Mouse (Mus musculus): ENCODE data around the gene Srgap1.
A peak's percentile ranks its signal among the peaks of the same experiment; 100 is the strongest.

Gene Srgap1

DNA sequence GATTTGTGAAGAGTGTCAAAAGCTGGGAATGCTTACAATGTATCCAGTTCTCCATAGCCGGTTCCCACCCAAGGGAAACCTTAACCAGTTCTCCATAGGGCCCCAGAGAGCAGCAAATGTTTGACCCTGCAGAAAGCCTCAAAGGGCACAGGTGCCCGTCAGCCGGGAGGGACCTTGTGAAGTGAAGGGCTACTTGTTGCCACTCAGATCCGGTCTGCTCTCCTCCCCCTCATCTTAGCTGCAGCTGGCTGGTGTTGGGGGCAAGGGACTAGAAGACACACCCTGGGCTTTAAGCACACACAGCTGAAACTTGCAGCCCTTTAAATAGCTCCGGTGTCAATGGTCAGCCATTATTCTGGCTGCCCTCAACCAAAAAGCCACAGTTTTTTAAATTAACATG is 30.1 kb downstream of the Srgap1 start:
- no peak for DNase-seq (ENCODE audit: low spot score)

DNA sequence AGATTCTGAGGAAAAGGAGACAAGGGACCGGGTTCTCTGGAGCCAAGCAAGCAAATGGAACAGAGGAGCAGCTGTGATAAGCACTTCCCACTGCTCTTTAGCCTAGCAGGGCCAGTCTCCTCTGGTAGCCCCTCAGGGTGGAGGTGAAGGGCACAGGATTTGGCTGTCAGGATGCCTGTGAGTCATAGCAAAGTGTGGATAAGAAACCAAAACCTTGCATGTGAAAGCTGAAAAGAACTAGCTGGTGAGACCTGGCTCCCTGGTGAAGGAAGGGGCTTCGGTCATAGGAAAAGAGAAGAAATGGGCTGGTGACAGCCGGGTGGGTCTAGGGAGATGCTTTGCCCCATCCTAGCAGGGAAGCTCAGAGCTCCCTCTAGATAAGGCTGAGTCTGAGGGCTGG is 30.5 kb downstream of the Srgap1 start:
- no peak for DNase-seq (ENCODE audit: low spot score)

DNA sequence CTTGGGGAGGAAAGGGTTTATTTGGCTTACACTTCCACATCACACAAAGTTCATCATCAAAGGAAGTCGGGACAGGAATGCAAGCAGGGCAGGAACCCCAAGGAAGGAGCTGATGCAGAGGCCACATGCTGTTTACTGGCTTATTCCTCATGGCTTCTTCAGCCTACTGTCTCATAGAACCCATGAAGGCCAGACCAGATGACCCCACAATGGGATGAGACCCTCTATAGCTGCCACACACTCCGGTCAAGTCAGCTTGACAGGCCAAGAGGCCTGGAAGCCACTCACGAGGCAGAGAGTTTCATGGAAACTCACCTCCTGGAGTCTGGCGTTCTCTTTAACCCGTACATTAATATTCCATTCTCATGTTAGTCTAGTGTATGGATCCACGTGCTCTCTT is 34.8 kb downstream of the Srgap1 start:
- DNase-seq (ENCODE audit: low spot score): no peak

DNA sequence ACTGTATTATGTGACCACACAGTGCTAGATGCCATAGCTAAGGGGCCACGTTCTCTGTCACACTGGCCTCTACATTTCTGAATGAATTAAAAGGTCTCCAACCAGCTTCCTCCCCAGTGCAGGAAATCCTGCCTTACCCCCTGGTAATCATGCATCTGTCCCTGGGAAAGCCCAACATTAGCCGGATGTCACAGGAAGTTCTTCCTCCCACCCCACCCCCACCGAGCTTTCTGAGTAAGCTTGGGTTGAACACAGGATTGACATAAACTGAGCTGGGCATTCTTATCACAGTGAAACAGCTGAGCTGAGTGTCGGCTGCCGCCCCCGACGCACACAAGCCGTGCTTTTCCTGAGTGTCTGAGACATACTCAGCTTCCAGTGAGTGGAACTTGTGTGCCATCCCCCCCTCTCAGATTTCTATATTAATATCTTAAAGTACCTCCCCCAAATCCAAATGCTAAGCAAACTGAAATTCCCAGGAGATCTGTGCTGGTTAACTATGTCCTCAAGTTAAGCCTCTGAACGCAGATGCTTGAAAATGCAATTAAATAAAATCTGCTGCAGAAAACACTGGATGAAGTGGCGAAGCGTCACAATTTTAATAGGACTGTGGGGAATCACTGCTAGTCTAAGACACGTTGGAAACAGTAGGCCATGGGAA is 38.3 kb downstream of the Srgap1 start:
- DNase-seq (ENCODE audit: low spot score): no peak

DNA sequence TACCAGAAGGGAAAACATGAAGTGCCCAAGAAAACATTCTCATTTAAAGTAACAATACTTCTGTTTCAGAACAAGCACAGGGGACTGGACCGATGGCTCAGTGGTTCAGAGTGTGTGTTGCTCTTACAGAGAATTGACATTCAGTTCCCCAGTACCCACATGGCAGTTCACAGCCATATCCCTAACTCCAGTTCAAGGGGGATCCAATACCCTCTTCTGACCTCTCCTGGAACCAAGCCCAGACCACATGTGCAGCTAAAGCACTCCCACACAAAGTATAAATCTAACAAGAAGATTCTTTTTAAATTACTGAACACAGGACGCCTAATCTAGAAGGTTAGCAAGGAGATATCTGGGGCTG is 38.8 kb downstream of the Srgap1 start:
- DNase-seq (ENCODE audit: low spot score): no peak

DNA sequence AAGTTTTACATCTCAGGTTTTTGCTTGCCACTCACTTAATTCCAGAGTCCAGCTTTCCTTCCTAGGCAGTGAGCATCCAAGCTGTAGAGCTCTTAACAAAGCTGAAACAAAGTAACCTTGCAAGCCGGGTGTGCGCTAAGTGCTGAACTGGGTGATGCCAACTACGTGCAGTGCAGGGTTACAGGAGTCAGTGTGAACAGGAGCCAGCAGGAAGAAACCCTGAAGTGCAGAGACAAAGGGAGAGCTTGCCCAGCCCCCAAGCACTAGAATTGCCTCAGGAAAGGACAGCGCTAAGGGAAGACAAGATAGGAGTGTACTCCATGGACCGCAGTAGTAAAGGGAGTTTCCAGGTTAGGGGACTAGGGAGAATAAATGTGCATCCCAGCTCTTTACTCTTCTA is 40.5 kb downstream of the Srgap1 start:
- DNase-seq (ENCODE audit: low spot score): no peak

DNA sequence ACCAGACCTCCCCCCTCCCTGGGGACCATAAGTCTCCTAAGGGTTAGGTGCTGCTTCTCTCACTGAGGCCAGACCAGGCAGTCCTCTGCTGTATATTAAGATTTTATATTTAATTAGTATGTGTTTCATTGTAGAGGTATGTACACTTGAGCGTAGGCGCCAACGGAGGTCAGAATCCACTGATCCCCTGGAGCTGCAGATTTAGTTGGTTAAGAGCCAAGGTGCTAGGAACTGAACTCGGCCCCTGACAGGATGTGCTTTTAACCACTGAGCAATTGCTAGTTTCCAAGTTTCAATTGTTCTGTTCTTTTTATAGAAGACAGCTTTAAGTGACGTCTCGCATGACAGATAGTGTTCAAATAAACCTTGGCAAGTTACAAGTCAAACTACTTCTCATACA is 41.0 kb downstream of the Srgap1 start:
- DNase-seq (ENCODE audit: low spot score): no peak

DNA sequence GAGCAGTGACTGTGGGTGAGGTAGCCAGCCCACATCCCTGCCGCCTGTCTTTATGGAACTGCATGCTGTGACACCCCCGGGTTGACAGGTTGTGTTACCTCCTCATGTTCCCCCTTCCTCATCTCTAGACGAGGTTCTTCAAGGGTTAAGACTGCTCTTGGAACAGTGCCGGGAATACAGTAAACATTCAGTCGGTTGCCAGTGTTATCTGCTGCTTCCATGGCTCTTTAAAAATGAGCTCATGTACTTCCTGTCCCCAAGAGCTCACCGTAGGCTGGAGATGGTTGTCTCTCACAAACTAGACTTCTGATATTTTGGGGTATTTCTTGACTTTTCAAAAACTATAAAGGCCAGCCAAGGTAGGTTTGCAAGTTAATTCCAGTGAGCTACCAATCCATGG is 41.6 kb downstream of the Srgap1 start:
- no peak for DNase-seq (ENCODE audit: low spot score)

DNA sequence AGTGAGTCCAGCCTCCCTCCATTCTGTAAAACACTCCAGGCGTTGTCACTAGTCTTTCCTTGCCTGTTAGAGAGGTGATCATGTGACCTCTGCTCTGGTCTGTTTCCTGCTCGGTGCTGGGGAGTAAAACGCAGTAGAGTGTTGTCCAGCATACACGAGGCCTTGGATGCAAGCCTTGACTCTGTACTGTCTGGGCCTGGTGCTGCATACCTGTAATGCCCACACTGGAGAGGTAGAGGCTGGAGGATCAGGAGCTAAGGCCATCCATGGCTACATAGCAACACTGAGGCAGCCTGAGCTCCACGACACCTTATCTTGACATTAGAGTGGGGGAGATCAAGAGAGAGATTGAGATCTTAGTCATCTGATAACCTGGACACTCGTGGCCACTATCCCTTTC is 44.2 kb downstream of the Srgap1 start:
- DNase-seq (ENCODE audit: low spot score): no peak

DNA sequence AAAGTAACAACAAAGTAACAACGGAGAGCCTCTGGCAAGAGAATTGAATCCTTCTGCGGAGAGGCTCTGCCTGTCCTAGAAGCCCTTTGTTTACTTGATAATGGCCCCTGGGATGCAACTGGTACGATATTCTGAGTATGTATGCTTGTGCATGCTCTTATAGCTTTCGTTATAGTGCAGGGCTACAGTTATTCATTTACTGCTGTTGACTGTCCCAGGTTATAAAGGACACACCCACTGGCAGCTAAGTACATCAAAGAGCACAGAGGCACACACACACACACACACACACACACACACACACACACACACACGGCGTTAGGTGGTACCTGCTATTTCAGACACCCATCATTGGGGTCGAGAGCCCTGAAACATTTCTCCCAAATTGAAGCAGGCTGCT is 48.3 kb downstream of the Srgap1 start:
- DNase-seq (ENCODE audit: low spot score): no peak

DNA sequence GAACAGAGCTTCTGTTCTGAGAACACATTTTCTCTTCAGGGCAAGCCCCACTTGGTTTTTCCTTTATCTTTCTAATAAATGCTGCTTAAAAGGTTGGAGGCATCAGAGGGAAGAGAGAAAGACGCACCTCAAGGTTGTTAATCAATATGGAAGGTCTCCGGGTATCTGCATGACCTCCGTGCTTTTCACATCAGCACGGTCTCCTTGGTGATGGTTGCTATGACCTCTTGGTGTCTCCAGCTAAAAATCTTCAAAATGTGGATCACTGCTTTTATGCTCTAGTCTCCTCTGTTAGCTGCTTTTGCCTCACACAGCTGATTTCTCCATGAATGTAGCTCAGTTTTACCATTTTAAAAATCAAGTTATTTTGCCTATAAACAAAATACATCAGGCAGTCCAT is 50.6 kb downstream of the Srgap1 start:
- DNase-seq (ENCODE audit: low spot score): no peak

DNA sequence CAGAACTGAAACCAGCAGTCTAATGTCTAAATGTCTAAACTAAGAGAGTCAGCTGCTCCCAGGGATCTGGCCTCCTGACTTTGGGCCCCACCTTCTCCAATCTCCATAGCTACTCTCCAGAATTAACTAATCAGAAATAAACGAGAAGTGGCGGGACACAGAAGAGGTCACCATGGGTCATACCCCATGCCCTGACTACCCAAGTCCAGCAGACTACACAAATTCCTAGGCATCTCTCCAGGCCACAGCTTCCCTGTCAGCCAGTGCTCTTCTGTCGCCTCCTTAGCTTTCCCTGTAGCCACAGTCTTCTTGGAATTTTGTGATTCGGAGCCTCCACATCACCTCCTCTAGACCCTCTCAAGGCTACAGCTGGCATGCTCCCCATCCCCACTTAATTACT is 51.7 kb downstream of the Srgap1 start:
- DNase-seq (ENCODE audit: low spot score): no peak

DNA sequence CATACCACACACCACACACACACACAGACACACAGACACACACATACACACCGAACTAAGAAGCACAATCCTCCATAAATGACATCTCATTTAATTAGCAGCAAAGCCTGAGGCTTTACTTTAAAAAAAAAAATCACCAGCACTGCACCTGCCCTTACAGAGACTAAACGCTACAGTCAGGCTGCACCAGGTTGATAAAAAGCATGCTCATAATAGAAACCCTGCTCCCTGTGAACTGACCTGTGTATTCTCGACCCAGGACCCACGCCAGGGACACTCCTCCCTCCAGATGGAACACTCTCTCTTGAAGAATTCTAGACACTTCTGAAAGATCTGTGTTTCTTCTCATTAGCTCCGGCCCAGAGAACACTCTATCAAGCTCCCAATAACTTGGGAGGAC is 52.5 kb downstream of the Srgap1 start:
- no peak for DNase-seq (ENCODE audit: low spot score)

DNA sequence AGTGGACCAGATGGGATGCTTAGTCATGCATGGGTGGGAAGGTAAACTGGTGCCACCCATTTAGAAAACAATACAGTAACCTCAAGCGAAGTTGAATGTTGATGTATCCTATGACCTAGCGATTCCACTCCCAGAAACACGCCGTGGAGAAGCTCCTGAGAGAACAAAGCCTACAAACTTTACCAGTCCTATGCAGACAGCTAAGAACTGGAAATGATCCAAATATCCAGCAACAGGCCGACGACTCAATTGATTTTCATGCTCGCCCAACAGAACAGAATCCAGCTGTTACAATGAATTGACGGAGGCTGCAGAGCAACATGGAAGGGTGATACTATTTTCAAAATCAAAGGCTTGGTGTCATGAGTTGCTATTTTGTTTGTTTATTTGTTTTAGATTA is 54.5 kb downstream of the Srgap1 start:
- DNase-seq (ENCODE audit: low spot score): no peak

DNA sequence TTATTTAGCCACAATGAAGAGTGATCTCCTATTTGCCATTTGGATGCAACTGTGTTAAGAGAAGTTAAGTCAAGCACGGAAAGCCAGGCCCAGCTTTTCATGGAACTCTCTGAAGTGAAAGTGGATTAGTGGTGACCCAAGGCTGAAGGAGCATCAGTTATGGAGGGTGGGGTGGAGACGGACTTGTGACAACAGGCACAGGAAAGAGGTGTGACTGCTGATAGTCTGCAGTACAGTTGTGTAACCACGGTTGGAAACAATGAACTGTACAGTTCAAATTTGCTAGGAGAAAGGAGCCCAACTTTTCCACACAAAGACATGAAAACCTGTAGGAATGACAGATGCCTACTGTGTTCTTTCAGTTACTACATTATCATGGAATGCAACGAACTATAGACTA is 60.1 kb downstream of the Srgap1 start:
- DNase-seq (ENCODE audit: low spot score): no peak

DNA sequence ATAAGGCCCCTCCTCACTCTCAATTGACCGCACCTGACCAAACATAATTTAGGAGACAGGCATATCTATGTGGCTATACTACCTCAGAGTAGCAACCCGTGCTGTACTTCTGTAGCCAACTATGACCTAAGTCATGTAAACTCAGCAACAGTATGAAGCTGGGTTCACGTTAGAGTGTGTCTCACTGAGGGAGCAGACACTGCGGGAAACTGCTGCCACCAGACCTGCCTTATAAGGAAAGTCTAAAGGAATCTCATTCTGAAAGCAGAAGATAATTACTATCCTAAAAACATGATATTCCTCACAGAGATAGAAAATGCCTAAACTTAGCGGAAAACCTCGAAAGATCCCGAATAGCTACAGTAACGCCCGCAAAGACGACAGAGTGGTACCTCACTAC is 62.2 kb downstream of the Srgap1 start:
- DNase-seq (ENCODE audit: low spot score): no peak

DNA sequence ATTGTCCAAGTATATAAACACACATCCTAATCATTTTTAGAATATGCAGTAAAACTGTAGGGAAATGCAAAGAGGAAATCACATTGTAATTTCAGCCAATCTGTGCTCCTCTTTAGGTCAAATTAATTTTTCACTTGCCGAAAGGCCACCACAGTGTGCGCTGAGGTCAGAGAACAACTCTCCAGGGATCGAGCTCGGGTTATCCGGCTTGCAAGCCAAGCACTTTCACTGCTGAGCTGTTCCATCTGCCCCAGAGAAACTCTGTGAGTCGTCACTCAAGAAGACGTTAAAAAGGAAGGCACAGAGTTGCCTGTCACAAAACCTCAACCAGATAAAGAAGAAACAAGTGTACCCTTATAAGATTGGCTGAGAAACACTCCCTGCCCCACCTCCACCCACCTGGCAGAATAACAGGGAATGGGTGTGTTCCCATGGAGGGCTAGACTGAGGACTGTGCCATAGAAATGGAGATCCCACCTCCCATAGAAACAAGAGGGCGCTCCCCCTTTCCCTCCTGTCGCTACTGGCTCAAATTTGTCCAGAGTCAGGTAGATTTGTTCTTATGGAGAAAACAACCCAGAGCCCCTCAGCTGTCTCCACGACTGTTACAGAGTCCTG is 63.0 kb downstream of the Srgap1 start:
- no peak for DNase-seq (ENCODE audit: low spot score)

DNA sequence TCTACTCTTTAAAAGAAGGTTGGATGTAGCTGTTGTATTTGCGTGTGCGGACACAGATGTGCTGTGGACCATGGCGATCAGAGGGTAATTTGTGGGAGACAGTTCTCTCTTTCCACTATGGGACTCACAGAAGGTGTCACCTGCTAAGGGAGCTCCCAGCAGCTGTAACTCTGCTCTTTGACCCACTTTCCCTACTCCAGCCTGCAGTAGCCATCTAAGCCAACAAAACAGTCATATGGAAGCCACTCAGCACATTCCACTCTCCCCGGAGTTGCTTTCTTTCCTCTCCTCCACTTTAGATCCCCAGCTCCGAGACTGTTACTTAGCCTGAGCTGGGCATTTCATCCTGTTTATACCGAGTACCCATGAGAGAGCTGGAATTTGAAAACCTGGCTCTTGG is 71.8 kb downstream of the Srgap1 start:
- DNase-seq (ENCODE audit: low spot score): peak; percentile 68

DNA sequence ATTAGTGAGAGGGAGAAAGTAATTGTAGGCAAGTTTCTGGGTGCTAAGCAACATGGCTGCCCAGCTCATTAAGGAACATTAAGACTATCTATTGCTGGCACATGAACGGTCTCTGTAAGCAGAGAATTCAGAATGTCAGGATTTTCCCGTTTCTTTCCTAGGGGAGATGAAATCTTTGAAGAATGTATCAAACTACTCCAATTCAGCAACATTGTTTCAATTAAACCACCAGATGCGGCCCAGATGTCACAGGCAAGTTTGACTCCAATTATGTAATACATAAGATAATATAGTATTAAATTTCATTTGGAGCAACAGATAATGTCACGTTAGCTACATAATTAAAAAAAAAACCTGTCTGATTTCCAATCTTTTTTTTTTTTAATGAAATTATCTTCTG is 72.5 kb downstream of the Srgap1 start:
- DNase-seq (ENCODE audit: low spot score): no peak

DNA sequence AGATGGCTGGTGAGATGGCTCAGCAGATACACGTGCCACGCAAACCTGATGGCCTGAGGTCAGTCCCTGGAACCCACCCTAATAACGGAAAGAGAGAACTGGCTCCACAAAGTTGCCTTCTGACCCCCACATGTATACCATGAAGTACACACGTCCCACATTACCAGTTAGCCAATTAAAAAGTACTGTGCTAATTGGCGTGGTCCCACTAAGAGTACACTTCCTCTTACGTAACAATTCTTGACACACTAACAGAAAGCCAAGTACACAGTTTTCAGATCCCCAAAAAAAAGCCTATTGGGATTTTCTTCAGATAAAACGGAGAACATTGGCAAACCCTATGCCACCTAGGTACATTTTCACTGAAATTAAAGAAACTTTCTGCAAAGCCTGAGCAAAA is 73.8 kb downstream of the Srgap1 start:
- no peak for DNase-seq (ENCODE audit: low spot score)

DNA sequence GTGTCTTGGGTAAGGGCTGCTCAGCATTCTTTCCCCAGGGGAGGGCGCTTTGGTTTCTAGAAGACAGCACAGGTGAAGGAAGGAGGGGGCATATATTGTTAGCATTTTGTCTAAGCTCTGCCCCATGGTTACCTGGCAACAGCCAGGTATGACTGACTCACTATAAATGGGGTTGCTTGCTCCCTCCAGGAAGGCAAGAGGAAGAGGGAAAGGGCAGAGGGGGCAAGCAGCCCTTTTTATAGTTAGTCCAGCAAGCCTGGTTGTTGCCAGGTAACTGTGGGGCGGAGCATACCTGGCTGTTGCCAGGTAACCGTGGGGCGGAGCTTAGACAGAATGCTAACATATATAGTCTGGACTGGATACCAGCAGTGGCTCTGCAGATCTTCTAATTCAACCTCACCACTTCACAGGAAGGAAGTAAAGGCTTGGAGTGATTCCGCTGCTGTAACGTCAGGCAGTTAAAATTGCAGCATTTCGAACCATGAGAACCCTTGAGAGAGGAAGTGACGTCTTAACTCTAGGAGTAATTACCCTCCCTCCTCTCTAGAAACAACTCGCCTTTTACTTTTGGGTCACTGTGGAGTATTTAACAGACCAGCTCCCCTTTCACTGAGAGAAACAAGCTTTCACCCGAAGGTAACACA is 74.7 kb downstream of the Srgap1 start:
- DNase-seq (ENCODE audit: low spot score): no peak

DNA sequence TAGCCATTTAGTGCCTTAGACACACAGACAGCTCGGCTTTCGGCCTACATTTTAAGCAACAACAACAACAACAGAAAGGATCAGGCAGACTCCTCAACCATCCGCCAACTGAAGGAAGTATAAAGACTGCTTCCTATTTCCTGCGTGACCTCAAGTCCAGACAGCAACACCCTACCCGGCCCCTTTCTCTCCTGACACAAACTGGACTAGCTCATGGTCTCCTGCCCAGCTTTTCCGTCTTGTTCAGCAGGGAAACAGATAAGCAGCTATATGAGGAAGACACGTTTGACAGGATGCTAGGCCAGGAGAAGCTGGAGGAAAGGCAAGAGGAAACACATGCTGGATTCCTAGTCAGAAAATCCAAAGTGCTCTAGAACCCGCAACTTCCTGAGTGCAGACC is 75.5 kb downstream of the Srgap1 start:
- no peak for DNase-seq (ENCODE audit: low spot score)

DNA sequence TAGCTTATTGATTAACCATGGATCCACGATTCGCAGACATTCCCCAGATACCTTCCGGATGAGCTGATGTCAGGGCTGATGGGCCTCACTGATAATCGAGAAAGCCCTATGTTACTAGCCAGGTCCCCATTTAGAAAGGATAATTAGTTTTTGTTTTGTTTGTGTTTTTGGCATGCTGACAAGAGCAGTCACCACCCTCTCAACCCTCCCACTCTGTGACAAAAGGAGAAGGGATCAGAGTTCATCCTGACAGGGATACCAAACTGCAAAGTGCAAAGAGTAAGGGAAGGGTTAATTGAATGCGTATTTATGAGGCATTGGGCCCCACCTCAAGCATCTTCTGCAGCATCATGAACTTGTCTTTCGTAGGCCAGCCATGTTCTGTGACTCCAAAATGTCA is 76.2 kb downstream of the Srgap1 start:
- peak; percentile 70 for DNase-seq (ENCODE audit: low spot score)

DNA sequence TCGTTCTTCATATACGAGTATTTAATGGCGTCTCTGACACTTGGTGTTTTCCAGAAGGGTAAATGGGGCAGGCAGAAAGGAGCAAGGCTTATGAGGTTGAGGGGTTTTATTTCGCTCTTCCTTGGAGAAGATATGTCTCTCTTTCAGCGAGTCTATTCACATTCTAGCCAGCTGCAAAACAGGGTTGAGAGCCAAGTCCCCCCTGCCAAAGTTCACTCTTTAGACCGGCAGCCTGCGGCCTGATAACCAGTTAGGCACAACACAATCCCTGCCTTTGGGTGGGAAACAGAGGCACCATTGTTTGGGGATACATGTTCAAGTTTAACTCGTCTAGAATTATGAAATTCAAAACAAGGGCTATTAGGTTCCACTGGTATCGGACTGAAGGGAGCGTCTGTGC is 83.0 kb downstream of the Srgap1 start:
- no peak for DNase-seq (ENCODE audit: low spot score)

Data from yolk sac, embryonic 10.5 days (tissue).